Mouse (Mus musculus) embryonic facial prominence, embryonic 11.5 days (tissue): ENCODE data around the gene Dock11. TPM values are rescaled to one million over a fixed set of nuclear protein-coding genes. Genes with fewer than 3 reads are reported as not detected.

Experiments
- ATAC-seq: fragments of 200-750 bp; cut with Nextera tagmentation; replicated peaks from 2 replicates; pipeline ENCODE4 v1.8.0; 2017; ENCODE audit warnings: low read depth; ENCODE audit not compliant: insufficient number of reproducible peaks, low FRiP score, low TSS enrichment
- DNase-seq: peaks from one replicate; pipeline ENCODE4 v3.0.0-alpha.2; 2015; ENCODE audit warnings: low spot score
- H3K27ac ChIP-seq: fragments of 300-500 bp; sonication (generic); replicated peaks from 2 replicates; pipeline ENCODE4 v1.5.1; 2014; ENCODE audit warnings: mild to moderate bottlenecking, low read depth, low read length, control low read depth
- H3K27me3 ChIP-seq: fragments of 300-500 bp; sonication (generic); 2 replicates; pipeline ENCODE4 v1.6.1; 2014; ENCODE audit warnings: mild to moderate bottlenecking, low read length, moderate library complexity, mixed read lengths; ENCODE audit not compliant: control insufficient read depth, insufficient read depth
- H3K36me3 ChIP-seq: fragments of 300-500 bp; sonication (generic); replicated peaks from 2 replicates; pipeline ENCODE4 v1.6.1; 2014; ENCODE audit warnings: low read depth, mild to moderate bottlenecking, low read length, moderate library complexity, mixed read lengths; ENCODE audit not compliant: control insufficient read depth, insufficient read depth
- H3K4me1 ChIP-seq: fragments of 300-500 bp; sonication (generic); 2 replicates; pipeline ENCODE4 v1.6.1; 2014; ENCODE audit warnings: low read length, mixed read lengths; ENCODE audit not compliant: control insufficient read depth, insufficient read depth
- H3K4me2 ChIP-seq: fragments of 300-500 bp; sonication (generic); 2 replicates; pipeline ENCODE4 v1.6.1; 2014; ENCODE audit warnings: low read depth, mild to moderate bottlenecking, control low read depth, low read length, moderate library complexity
- H3K4me3 ChIP-seq: fragments of 300-500 bp; sonication (generic); 2 replicates; pipeline ENCODE4 v1.5.1; 2014; ENCODE audit warnings: low read depth, low read length, control low read depth
- H3K9ac ChIP-seq: fragments of 300-500 bp; sonication (generic); replicated peaks from 2 replicates; pipeline ENCODE4 v1.6.1; 2014; ENCODE audit warnings: mild to moderate bottlenecking, control low read depth, low read length
- H3K9me3 ChIP-seq: fragments of 300-500 bp; sonication (generic); replicated peaks from 2 replicates; pipeline ENCODE4 v1.6.1; 2016; ENCODE audit warnings: mild to moderate bottlenecking, low read length, inconsistent platforms, mixed read lengths; ENCODE audit not compliant: control insufficient read depth
- WGBS: fragments of 180-500 bp; shearing (Covaris S2); extraction: QIAGEN DNeasy Blood & Tissue Kit; methylation state at CpG from one replicate; pipeline ENCODE4 v1.1.7; 2014; 5-methylcytosine and 5-hydroxymethylcytosine counted together
- polyA plus RNA-seq: library from polyadenylated mRNA; unstranded; fragments of >200 nt; fragmentation: Nextera tagmentation; extraction: Ambion mirVana; gene quantifications from 2 replicates; pipeline ENCODE4 v1.2.1, GENCODE M21; 2014

Gene Dock11
- polyA plus RNA-seq, 1 experiment from 2014 or later: 27.5 TPM

GRCm38 (mm10) chrX:36077164-36077563 is 188.5 kb downstream of the Dock11 start:
- Histone ChIP-seq H3K27ac (no peak overlapping the region), H3K27me3 (no peaks in the 10 kb centered on the region), H3K4me2 (no peak overlapping the region), H3K4me3 (no peak overlapping the region), H3K9me3 (no peaks in the 10 kb centered on the region), H3K36me3 (no peaks in the 10 kb centered on the region), H3K4me1 (no peaks in the 10 kb centered on the region), H3K9ac (no peak overlapping the region)
- ATAC-seq: no peak
- 82% methylated on average over 4 of the region's 4 CpGs for WGBS
- DNase-seq: no peak

- no peak overlapping the region for H3K27ac ChIP-seq
- no peaks in the 10 kb centered on the region for H3K4me1 ChIP-seq
- DNase-seq (no peak), ATAC-seq (no peak)
- WGBS: 60% methylated on average over 1 of the region's 1 CpGs
- H3K4me3 ChIP-seq: no peak overlapping the region
- no peaks in the 10 kb centered on the region for H3K27me3 ChIP-seq
- H3K9me3 ChIP-seq: no peaks in the 10 kb centered on the region
- H3K9ac ChIP-seq: no peak overlapping the region
- H3K4me2 ChIP-seq: no peak overlapping the region
- H3K36me3 ChIP-seq: no peaks in the 10 kb centered on the region
These were observed 194.3 kb downstream of the Dock11 start for GRCm38 (mm10) chrX:36082917-36083316.

DNA sequence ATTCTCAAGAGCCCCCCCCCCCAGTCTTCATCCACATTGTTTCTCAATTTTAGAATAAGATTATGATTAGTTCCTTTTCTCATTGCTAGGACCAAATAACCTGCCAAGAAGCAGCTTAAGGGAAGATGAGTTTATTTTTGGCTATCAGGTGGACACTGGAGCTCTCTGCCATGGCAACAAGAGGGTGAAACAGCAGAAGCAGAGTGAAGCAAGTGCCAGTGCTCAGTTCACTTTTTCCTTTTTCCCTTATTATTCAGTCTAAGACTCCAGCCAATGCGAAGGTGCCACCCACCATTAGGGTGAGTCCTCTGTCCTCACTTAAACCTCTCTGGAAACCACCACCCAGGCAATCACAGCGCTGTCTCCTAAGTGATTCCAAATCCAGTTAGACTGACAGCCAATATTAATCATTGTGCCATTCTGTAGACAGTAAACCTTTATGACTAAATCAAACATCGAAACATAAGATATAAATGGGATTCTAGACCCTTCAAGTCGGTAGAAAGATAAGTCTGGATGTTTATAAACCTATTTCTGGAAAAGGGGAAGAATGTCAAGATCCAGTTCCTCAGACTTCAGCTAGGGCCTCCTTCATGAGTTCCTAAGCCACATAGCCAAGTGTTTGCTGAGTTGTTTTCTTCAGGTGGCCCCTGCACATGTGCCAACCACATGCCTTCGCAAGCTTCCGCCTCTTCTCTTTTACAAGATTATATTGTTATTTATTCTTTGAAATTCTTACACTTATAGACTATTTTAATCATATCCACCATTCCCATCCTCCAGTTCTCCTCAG is 200.0 kb downstream of the Dock11 start:
- H3K27ac ChIP-seq: no peak overlapping the region
- H3K36me3 ChIP-seq: no peaks in the 10 kb centered on the region
- H3K4me2 ChIP-seq: no peak overlapping the region
- no peak for DNase-seq
- no peaks in the 10 kb centered on the region for H3K4me1 ChIP-seq
- ATAC-seq: no peak
- H3K27me3 ChIP-seq: no peaks in the 10 kb centered on the region
- WGBS: 85% methylated on average over 6 of the region's 6 CpGs
- no peaks in the 10 kb centered on the region for H3K9me3 ChIP-seq
- no peak overlapping the region for H3K9ac ChIP-seq
- H3K4me3 ChIP-seq: no peak overlapping the region

DNA sequence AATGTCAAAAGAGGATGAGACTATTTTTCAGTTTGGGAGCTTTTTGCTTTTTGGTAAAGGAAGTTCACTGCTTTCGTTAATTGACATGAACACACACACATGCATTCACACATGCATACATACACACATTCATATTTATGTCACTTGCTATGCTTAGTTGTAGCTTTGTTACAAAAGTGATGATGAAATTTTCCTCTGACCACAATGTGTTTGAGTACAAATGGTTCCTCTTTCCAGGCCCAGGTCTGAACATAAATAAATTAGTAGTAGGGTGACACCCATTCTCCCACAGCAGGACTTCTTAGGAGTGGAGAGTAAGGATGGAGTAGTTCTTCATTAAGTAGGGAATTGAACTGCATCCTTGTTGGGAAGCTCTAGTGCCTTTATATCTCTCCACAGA is 212.3 kb downstream of the Dock11 start:
- Histone ChIP-seq H3K4me3 (no peak overlapping the region), H3K27me3 (no peaks in the 10 kb centered on the region), H3K9ac (no peak overlapping the region), H3K27ac (no peak overlapping the region), H3K9me3 (no peaks in the 10 kb centered on the region), H3K36me3 (no peaks in the 10 kb centered on the region), H3K4me1 (no peaks in the 10 kb centered on the region), H3K4me2 (no peak overlapping the region)
- no peak for ATAC-seq
- DNase-seq: no peak
- WGBS: 81% methylated on average over 1 of the region's 1 CpGs

DNA sequence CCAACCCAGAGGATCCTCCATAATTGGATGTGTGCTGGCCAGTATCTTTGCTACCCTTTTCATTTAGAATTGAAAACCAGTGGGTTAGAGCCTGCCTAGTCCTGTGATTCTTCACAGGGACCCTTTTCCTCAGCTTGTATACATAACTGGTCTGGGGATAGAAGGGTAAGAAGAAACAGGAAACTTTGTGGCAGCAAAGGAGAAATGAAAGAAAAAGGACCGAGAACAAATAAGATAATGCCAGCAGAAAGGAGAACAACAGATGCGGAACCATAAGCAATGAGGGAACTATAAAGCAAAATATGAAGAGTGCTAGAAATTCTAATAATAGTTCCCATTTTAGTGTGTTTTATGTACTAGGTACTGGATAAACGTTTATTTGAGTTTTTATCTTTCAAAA is 212.7 kb downstream of the Dock11 start:
- 79% methylated on average over 3 of the region's 3 CpGs for WGBS
- no peaks in the 10 kb centered on the region for H3K9me3 ChIP-seq
- H3K27me3 ChIP-seq: no peaks in the 10 kb centered on the region
- no peak for DNase-seq
- H3K27ac ChIP-seq: no peak overlapping the region
- no peak overlapping the region for H3K4me2 ChIP-seq
- H3K4me1 ChIP-seq: no peaks in the 10 kb centered on the region
- no peak overlapping the region for H3K4me3 ChIP-seq
- H3K9ac ChIP-seq: no peak overlapping the region
- no peak for ATAC-seq
- H3K36me3 ChIP-seq: no peaks in the 10 kb centered on the region

GRCm38 (mm10) chrX:36108601-36109000 is 220.0 kb downstream of the Dock11 start:
- H3K36me3 ChIP-seq: no peaks in the 10 kb centered on the region
- no peak overlapping the region for H3K4me2 ChIP-seq
- ATAC-seq (no peak), DNase-seq (no peak)
- no peak overlapping the region for H3K9ac ChIP-seq
- H3K27me3 ChIP-seq: no peaks in the 10 kb centered on the region
- no peaks in the 10 kb centered on the region for H3K9me3 ChIP-seq
- no peak overlapping the region for H3K27ac ChIP-seq
- H3K4me3 ChIP-seq: no peak overlapping the region
- no peaks in the 10 kb centered on the region for H3K4me1 ChIP-seq
- 54% methylated on average over 3 of the region's 3 CpGs for WGBS

- WGBS: 13% methylated on average over 49 of the region's 51 CpGs
- DNase-seq (peak; percentile 50), ATAC-seq (peak; percentile 85)
- H3K27ac ChIP-seq: no peak within 1 kb of the TSS
- H3K36me3 ChIP-seq: no peaks in the 10 kb centered on the region
- no peaks in the 10 kb centered on the region for H3K4me1 ChIP-seq
- H3K4me3 ChIP-seq: peak within 1 kb of the TSS; percentile 46
- H3K27me3 ChIP-seq: no peaks in the 10 kb centered on the region
- H3K9me3 ChIP-seq: no peaks in the 10 kb centered on the region
- peak within 1 kb of the TSS; percentile 64 for H3K4me2 ChIP-seq
- peak within 1 kb of the TSS; percentile 57 for H3K9ac ChIP-seq
These were observed 223.2 kb downstream of the Dock11 start, which contains the start of gene Il13ra1 for GRCm38 (mm10) chrX:36111622-36112421. Gene Il13ra1, plus strand, starts transcription at chrX:36112110.

- no peak overlapping the region for H3K27ac ChIP-seq
- no peaks in the 10 kb centered on the region for H3K36me3 ChIP-seq
- ATAC-seq: no peak
- H3K4me1 ChIP-seq: no peaks in the 10 kb centered on the region
- 29% methylated on average over 9 of the region's 9 CpGs for WGBS
- H3K4me3 ChIP-seq: peak overlapping the region; percentile 46
- H3K9me3 ChIP-seq: no peaks in the 10 kb centered on the region
- no peaks in the 10 kb centered on the region for H3K27me3 ChIP-seq
- peak overlapping the region; percentile 57 for H3K9ac ChIP-seq
- H3K4me2 ChIP-seq: peak overlapping the region; percentile 64
- DNase-seq: peak; percentile 1
These were observed 223.8 kb downstream of the Dock11 start for GRCm38 (mm10) chrX:36112422-36112750.
